Mouse (Mus musculus): ENCODE measurements around the gene Cables2. TPM values are rescaled to one million over a fixed set of nuclear protein-coding genes. Genes with fewer than 3 reads are reported as not detected.
A peak's percentile ranks its signal among the peaks of the same experiment; 100 is the strongest.

The Cables2 gene
- total RNA-seq, 2 experiments from 2014 or later = 9.3 to 9.8 TPM

DNA sequence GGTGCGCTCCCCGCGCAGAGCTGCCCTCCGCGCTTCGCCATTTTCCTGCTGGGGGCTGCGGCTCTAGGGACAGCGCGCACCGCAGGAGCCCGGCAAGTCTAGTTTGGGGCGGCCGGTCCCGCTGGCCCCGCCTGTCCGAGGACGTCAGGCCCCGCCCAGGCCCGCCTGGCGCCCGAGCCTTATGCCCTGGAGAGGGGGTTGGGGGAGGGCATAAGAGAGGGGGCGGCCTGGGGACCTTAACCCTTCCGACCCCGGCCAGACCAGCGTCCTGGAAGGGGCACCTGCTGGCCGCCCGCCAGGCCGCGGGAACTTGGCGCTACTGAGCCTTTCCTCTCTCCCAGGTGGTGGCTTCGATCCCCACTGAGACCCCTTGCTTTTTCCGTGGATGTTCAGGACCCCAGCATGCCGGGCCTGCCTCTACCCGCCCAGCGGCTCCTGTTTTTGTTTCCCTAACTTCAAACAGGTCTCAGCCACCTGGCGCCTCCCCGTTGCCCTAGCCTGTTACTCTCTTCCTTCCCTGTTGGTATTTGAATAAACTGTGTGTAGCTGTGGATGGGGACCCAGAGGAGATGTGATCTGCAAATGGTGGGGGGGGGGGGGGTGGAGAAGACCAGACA is 47.4 kb downstream of the Cables2 start, which contains the start of gene Lama5:
Gene Lama5, minus strand, starts transcription at position 98 of the 617 bp plus-strand sequence.
- Histone ChIP-seq H3K4me3 (peak within 1 kb of the TSS; percentile 89), H3K27ac (peak within 1 kb of the TSS; percentile 88)
- peak; percentile 87 for DNase-seq
- intact Hi-C loops (cut with DNase I) = no loop called here
- no peak for TF ChIP-seq CTCF (IDR thresholded peaks at IDR 0.05)

DNA sequence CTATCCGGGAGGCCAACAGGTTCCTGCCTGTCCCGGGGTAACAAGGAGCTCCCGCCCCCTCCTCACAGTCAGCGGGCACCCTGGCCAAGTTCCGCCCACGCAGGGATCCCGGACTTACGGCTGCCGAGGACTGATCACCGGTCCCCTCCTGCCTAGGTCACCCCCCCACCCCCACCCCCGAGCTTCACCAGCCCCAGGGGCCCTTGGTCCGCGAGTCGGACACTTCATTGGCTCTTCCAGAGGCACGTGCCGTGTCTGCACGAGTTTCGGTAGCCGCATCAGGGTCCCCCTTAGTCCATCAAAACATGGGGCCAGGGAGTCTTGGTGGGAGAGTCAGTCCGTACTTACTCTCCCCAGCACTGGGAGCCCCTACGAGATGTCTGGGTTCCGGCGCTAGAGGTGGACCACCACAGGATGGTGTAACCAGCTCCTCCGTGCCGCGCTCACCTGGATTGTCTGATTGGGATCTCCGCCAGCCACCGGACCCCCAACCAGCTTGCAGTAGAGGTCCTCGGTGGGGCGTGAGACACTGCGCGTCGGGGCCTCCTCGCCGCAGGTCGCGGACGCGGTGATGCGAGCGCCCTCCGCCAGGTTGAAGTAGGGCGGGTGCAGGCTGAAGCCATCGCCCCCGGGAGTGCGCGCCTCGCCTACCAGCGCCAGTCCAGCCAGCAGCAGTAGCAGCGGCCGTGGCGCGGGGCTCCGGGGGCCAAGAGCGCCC is 48.1 kb downstream of the Cables2 start:
- Histone ChIP-seq H3K4me3 (peak overlapping the region; percentile 89), H3K27ac (peak overlapping the region; percentile 88)
- intact Hi-C loops (cut with DNase I) = no loop called here
- peak; percentile 57 for DNase-seq
- TF ChIP-seq CTCF (IDR thresholded peaks at IDR 0.05) = no peak; the same call in 1 of the 2 replicates

DNA sequence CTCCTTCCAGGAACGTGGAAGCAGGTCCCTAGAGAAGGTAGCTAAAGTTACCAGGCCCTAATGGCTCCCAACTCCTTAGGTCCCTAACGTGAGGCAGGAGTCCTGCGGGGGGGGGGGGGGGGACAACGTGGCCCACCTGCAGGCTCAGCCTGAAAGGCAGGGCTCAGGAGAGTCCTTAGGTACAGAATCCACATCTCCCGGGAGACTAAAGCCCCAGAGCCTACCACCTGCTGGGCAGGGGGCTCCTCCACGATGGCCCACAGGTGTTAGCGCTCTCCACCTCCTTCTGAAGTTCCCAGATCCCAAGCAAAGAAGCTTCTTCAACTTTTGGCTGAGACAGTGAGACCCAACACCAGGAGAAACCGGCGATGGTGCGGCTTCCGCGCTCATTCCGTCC is 48.7 kb downstream of the Cables2 start:
- no peak for DNase-seq
- H3K4me3 ChIP-seq = peak overlapping the region; percentile 89
- intact Hi-C loops (cut with DNase I) = no loop called here
- TF ChIP-seq CTCF (IDR thresholded peaks at IDR 0.05) = no peak
- H3K27ac ChIP-seq = peak overlapping the region; percentile 88

DNA sequence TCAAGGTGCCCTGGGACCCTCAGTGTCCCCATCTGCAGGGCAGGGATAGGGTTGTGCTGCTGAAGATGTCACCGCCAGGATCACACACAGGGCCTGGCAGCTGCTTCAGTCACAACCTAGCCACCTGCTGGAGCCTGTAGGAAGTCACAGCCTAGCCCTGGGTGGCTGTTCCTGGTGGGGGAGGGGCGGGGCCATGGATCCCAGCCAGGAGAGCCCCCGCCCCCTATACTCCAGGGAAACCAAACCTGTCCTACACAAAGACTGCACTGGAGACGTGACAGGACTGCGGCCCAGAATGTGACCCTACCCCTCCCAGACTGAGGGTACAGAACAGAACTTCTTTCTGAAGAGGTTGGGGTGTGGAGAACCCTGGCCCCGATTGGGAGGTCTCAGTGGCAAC is 51.0 kb downstream of the Cables2 start:
- intact Hi-C loops (cut with DNase I) = no loop called here
- Histone ChIP-seq H3K4me3 (peak overlapping the region; percentile 89), H3K27ac (peak overlapping the region; percentile 62)
- peak; percentile 36 for TF ChIP-seq CTCF (IDR thresholded peaks at IDR 0.05)
- no peak for DNase-seq

DNA sequence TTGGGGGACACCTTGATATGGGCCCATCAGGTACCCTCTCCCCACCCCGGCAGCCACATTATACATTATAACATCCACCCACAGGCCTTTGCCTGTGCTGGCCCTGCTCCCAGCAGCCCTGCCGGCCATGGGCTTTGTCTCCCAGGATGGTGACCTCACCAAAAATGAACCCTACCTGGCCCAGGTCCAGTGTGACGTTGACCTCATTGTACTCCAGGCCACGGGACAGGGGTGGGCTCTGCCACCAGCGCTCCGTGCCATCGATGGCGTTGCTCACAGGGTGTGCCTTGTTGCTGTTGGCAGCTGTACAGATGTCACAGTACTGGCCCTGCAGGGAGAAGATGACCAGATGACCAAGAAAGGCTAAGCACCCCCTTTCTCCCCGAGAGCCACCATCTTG is 52.2 kb downstream of the Cables2 start:
- no peak overlapping the region for H3K4me3 ChIP-seq
- H3K27ac ChIP-seq = peak overlapping the region; percentile 62
- no peak for TF ChIP-seq CTCF (IDR thresholded peaks at IDR 0.05)
- intact Hi-C loops (cut with DNase I) = no loop called here
- no peak for DNase-seq

DNA sequence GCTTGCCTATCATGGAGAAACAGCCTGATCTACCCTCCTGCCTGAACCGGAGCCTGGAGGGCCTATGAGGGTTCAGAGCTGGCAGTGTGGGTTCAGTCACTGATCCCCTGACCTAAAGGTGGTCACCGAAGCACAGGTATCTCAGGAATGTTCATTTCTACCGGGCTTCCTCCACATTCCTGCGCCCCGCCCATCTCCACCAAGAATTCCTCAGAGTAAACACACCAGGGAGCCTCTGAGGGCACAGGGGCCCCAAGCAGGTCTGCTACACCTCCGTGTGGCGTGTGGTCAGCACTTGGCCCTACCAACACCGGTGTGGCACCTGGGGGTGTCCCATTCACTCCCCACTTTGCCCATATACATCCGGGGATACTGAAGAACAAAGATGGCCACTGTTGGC is 53.1 kb downstream of the Cables2 start:
- H3K4me3 ChIP-seq = no peak overlapping the region
- intact Hi-C loops (cut with DNase I) = no loop called here
- peak overlapping the region; percentile 83 for H3K27ac ChIP-seq
- peak; percentile 12 for DNase-seq
- no peak for TF ChIP-seq CTCF (IDR thresholded peaks at IDR 0.05)

DNA sequence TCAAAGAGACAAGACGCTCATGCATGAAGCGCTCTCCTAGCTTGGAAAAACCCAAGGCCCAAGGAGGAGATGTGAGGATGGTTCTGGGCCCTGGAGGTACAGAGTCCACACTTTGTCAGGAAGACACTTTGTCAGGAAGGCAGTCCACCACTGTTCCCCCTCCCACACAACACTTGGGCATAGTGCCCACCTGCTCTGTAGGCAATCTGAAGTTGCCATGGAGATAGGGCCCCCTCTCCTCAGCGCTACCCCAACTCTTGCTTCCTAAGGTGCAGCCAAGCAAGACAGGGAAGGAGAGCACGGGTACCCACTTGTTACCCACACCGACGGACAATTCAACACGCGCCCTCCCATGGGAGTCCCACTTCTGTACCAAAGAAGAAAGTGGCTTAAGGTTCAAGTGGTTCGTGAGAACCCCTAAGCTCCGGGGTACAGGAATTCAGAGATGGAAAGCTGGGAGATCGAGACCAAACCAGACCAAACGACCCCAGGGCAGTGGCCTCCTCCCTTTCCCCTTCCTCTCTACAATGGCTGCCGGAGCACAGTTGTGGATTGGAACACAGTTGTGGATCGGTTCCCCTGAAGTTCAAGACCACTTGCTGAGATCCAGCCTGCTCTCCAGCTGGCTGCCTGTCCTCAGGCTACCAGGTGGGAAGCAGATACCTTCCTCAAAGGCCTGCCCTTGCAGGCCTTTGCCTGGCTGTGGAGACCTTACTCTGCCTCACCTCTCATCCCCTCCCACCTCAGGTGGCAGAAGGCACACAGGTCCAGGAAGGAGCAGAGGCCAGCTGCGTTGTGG is 54.0 kb downstream of the Cables2 start:
- peak overlapping the region; percentile 83 for H3K27ac ChIP-seq
- TF ChIP-seq CTCF (IDR thresholded peaks at IDR 0.05) = no peak

DNA sequence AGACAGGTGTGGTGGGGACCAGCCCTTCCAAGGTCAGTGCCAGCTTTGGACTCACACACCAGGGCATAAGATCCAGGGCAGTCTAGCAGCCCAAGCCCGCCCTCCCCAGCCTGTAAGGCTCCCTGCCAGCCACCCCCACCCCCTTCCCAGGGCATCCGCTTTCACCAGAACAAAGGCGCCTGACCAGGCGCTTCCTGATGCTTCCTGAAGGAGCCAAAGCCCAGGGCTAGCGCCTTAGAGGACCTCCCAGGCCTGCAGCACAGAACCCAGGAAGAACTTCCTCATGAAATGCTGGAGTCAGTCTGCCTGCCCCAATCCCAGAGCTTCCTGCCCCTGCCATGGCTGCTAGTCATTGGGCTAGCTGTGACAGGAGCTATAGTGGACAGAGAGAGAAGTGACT is 54.6 kb downstream of the Cables2 start:
- TF ChIP-seq CTCF (IDR thresholded peaks at IDR 0.05) = no peak
- peak overlapping the region; percentile 47 for H3K4me3 ChIP-seq
- peak; percentile 69 for DNase-seq
- H3K27ac ChIP-seq = peak overlapping the region; percentile 83
- intact Hi-C loops (cut with DNase I) = no loop called here

More for the DNA sequence above, 54.0 kb downstream of the Cables2 start:
- intact Hi-C loops (cut with DNase I) = no loop called here
- no peak overlapping the region for H3K4me3 ChIP-seq
- peak; percentile 14 for DNase-seq

DNA sequence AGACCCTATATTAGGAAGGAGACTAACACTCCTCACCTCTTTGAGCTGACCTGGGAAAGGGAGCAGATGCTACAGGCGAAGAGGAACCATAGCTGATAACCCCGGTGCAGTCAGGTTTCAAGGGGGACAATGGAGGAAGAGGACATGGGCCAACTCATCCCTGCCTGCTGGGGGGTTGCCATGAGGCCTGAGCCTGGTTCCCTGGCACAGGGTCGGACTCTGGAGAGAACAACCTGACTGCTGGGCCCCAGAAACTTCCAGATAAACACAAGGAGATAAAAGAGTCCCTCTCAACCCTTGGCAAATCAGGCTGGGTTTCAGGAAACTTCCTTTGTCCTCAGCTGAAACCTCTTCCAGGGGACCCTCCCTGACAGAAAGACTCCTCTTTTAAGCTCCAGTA is 55.1 kb downstream of the Cables2 start:
- DNase-seq = no peak
- intact Hi-C loops (cut with DNase I) = no loop called here
- peak overlapping the region; percentile 83 for H3K27ac ChIP-seq
- peak overlapping the region; percentile 47 for H3K4me3 ChIP-seq
- TF ChIP-seq CTCF (IDR thresholded peaks at IDR 0.05) = no peak

DNA sequence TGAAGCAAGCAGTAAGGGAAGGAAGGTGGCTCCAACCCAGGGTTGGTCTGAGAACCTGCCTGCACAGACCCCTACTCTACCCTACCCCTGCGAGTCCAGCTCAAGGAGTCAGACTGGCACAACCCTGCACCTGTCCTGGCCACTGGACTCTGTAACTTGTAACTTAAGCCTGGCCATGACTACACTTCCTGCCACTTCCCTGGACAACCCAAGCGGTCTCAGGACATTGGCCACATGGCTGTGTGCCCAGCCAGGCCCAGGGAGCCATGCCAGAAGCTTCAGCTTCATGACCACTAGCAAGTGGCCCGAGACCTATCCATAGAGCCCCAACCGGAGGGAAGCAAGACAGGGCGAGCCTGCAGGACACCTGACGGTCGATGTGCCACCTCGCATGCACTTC is 55.7 kb downstream of the Cables2 start:
- peak overlapping the region; percentile 47 for H3K4me3 ChIP-seq
- H3K27ac ChIP-seq = peak overlapping the region; percentile 83
- peak; percentile 95 for DNase-seq
- intact Hi-C loops (cut with DNase I) = no loop called here
- no peak for TF ChIP-seq CTCF (IDR thresholded peaks at IDR 0.05)

DNA sequence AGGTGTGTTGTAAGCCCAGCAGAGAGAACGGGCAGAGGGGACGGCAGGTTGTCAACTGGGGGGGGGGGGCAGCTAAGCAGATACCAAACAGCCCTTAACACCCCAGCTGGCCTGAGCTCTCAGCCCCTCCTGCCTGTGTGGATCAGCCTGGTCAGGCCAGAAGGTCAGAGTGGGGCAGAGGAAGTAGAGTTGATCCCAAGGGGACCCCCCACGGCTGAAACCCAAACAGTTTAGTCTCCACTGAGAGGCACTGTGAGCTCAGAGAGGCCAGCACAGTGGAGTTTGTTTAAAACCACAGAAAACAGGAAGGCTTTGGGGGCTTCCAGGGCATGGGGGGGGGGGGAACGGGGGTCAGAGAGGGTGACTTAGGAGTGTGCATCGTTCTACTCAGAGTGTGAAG is 56.4 kb downstream of the Cables2 start:
- intact Hi-C loops (cut with DNase I) = no loop called here
- TF ChIP-seq CTCF (IDR thresholded peaks at IDR 0.05) = no peak
- Histone ChIP-seq H3K4me3 (no peak overlapping the region; the same call in 1 of the 2 replicates), H3K27ac (peak overlapping the region; percentile 83)
- no peak for DNase-seq

DNA sequence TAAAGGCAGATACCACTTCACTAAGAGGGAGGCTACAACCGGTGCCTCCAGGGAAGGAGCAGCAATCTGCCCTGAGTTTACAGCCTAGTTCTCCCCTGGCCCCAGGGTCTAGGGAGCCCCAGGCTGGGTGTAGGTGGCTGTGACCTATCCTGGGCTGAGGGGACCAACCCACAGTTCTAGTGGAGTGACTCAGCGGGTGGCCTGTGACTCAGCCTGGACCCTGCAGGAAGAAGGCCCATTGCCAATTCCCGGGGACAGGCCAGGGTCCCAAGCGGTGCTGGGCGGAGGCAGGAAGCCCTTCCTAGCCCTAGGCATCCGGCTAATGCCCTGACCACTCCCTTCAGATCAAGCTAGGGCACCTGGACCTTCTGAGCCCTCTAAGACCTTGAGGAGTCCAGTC is 57.3 kb downstream of the Cables2 start:
- DNase-seq = peak; percentile 61
- Histone ChIP-seq H3K4me3 (peak overlapping the region; percentile 24; the same call in 1 of the 2 replicates), H3K27ac (peak overlapping the region; percentile 83)
- intact Hi-C loops (cut with DNase I) = no loop called here
- no peak for TF ChIP-seq CTCF (IDR thresholded peaks at IDR 0.05)

DNA sequence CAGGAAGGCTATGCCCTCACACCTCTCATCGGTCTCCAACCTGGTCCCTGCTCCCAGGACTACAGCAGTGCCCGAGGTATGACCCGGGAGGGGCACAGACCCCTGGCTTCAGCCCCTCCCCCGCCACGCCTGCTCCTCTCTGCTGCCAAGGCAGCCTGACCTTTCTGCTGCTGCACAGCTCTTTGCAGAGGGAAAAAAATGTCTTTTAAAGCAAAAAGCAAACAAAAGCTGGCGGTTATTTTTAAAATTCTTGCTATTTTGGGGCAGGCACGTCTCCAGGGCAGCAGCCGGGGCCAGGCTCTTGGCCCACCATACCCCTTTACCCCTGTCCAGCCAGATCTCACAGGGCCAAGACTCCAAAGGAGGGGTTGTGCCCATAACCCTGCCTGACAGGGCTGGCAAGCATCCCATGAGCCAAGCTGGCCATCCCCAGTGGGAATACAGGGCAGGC is 58.3 kb downstream of the Cables2 start:
- Histone ChIP-seq H3K27ac (peak overlapping the region; percentile 83), H3K4me3 (peak overlapping the region; percentile 37)
- intact Hi-C loops (cut with DNase I) = no loop called here
- peak; percentile 55 for DNase-seq
- TF ChIP-seq CTCF (IDR thresholded peaks at IDR 0.05) = no peak
